Mouse (Mus musculus) heart, adult 9 months (tissue): ENCODE results near the gene Snx4.

Experiments used
- DNase-seq, 2 experiments: peaks; one replicate each; pipeline ENCODE4 v3.0.0; 2022; ENCODE audit warnings: low spot score in 2 of 2

Gene Snx4

DNA sequence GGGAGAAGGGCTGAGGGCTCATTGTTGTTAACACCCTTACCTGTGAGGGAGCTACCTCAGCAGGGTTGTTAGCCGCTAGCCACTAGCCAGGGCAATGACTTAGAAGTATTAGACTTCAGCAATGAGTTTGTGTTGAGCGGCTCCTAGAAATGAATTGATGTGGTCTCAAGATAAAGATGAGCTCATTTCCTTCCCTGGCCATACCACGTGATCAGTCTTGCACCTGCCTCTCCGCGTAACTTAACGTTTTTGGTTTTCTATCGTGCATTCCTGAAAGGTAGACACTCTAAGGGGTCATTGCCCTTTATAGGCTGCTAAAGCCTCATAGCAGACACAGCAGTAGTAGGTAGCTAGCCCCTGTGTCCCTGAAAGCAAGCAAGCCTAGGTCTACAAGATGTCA, 92.4 kb downstream of the Snx4 start:
- no peak for DNase-seq

DNA sequence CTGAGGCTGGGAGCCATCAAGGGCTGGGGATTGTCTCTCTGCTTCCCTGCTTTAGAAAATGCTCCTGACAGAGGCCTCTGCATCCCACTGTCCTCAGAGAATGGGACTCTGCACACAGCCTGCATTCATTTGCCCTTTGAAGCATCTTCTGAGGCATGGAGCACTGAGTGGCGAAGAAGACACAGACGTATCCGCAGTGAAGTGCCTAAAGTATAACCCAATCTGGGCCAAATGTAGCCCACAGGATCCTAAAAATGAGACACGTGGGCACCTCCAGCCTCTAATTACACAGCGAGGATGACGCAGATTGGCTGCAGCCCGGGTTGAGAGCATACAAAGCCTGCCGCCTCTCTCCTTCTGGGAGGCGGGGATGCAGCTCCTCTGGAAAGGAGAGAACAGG, 93.1 kb downstream of the Snx4 start:
- no peak for DNase-seq

DNA sequence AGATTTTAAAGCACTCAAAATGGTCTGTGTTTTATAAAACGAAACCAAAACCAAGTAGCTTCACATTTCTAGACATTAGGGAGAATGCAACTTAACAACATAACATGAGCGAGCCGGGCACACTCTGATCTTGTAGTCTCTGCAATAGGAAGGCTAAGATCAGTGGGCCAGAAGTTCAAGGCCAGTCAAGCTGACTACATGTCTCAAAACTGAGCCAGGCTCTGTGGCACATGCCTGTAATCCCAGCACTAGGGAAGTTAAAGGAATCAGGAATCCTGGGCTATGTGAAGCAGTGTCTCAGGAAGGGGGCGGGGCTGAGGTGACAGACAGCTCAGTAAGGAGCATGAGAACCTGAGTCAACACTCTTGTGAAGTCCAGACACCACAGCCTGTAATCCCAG, 93.6 kb downstream of the Snx4 start:
- no peak for DNase-seq

DNA sequence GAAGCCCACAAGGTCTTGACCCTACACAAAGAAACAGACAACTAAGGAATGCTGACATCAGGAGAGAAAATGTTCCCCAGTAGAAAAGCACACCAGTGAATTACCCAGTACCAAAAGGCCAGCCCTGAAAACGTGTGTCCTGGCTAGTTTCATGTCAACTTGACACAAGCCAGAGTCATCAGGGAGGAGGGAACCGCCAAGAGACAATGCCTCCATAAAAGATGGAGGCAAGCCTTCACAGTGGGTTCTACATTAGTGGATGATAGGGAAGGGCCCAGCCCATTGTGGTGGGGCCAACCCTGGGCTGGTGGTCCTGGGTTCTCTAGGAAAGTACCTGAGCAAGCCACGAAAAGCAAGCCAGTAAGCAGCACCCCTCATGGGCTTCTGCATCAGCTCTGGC, 95.1 kb downstream of the Snx4 start:
- DNase-seq = no peak

DNA sequence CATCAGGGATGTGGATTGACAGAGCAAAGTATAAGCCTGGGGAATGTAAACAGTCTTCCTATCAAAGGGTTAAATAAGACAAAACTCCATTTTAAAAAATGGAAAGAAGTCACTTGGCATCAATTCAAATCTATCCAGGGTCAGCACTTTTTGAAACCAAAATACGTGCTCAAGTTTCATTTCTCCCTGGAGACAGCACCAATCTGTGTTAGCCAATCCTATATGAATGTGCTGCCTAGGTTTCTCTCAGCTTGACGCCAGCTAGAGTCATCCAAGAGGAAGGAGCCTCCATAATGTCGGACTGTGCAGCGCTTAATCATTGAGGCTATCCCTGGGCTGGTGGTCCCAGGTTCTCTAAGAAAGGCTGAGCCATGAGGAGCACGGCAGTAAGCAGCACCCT, 95.9 kb downstream of the Snx4 start:
- no peak for DNase-seq
